Comparison of ENCODE assay signal across 10 mouse cellular contexts in genomic region chr13:41746971-41747615, GRCm38 (mm10).
A peak's percentile ranks its signal among the peaks of the same experiment; 100 is the strongest.
DNase-seq lines count a peak whose midpoint lies in the region; ATAC-seq and TF ChIP-seq lines count a peak whose summit lies in the region.
"Had no signal": no experiment of that assay in that cellular context is flagged by ENCODE, and none has a peak within 500 bp of the region (broad histone marks: within the 10 kb centered on the region; RNA-seq: fewer than 3 reads in every experiment).

No protein-coding gene starts in this region.

- no peak overlapping the region for H3K4me3 ChIP-seq in thymus, adult 2 months (ENCODE audit: control insufficient read depth, insufficient read depth, low read length)
- H3K4me3 ChIP-seq: hindbrain, embryonic 15.5 days; myocyte had no signal

- peak; percentile 63 for DNase-seq in gastrocnemius, adult 18-20 months (ENCODE audit: low spot score)
- DNase-seq in gastrocnemius, postnatal 25 days: no peak
- peak; percentile 23 for DNase-seq in thymus, adult 2 months
- no peak for DNase-seq in thymus, adult 18-20 months
- peak; percentile 28 for DNase-seq in embryo, embryonic 9.5 days (ENCODE audit: extremely low spot score)
- peak; percentile 87 for DNase-seq in layer of hippocampus, adult 9-10 months (ENCODE audit: low spot score)

- no peak for TF ChIP-seq CTCF in thymus, adult 2 months (IDR thresholded peaks at IDR 0.05; ENCODE audit: borderline replicate concordance, control insufficient read depth, extremely low read depth, insufficient read depth, low read length, poor library complexity)

- 52% methylated on average over 8 of the region's 8 CpGs for WGBS in thymus, adult 2 months

- TF ChIP-seq POLR2A in thymus, adult 2 months (IDR thresholded peaks at IDR 0.05; ENCODE audit: control insufficient read depth, extremely low read depth, insufficient read depth, low read length, poor library complexity): no peak

- ATAC-seq in neutrophil, adult 5-6 weeks (ENCODE audit: extremely low read depth, insufficient number of reproducible peaks, low FRiP score, poor library complexity, severe bottlenecking): peak; percentile 36; the same call in 1 of the 2 replicates
- no peak for ATAC-seq in erythroblast, adult 5-6 weeks (replicated peaks; ENCODE audit: low FRiP score, poor library complexity, severe bottlenecking)

- no peaks in the 10 kb centered on the region for H3K36me3 ChIP-seq in thymus, adult 2 months (ENCODE audit: control insufficient read depth, insufficient read depth, low read length)
- H3K36me3 ChIP-seq: hindbrain, embryonic 15.5 days had no signal

- no peak overlapping the region for H3K27ac ChIP-seq in thymus, adult 2 months (ENCODE audit: control insufficient read depth, insufficient read depth, low read length)
- H3K27ac ChIP-seq: hindbrain, embryonic 15.5 days had no signal

- no peaks in the 10 kb centered on the region for H3K27me3 ChIP-seq in thymus, adult 2 months (ENCODE audit: control insufficient read depth, insufficient read depth, low read length)
- H3K27me3 ChIP-seq: hindbrain, embryonic 15.5 days had no signal

- no peaks in the 10 kb centered on the region for H3K4me1 ChIP-seq in thymus, adult 2 months (replicated peaks; ENCODE audit: control insufficient read depth, insufficient read depth, low read length)
- H3K4me1 ChIP-seq: hindbrain, embryonic 15.5 days had no signal

Comparison
In these comparisons a context has a peak if more than half of its experiments do, and no peak if none do; other contexts are left out.
1. DNase-seq: peak in gastrocnemius, adult 18-20 months (single experiment), thymus, adult 2 months (single experiment), embryo, embryonic 9.5 days (single experiment) and layer of hippocampus, adult 9-10 months (single experiment); none in gastrocnemius, postnatal 25 days (single experiment) and thymus, adult 18-20 months (0 of 2).